Mouse (Mus musculus) heart, adult 2 months (tissue): Measurements from ENCODE around the gene Ccr5.
A peak's percentile ranks its signal among the peaks of the same experiment; 100 is the strongest.

Source experiments
- CTCF ChIP-seq: fragments of 200-600 bp; IDR thresholded peaks from 2 replicates; pipeline ENCODE4 v1.8.1; 2022; ENCODE audit warnings: antibody characterized with exemption, mild to moderate bottlenecking, moderate library complexity
- POLR2A ChIP-seq: fragments of 200-500 bp; IDR thresholded peaks from 2 replicates; pipeline ENCODE4 v1.6.1; 2011; ENCODE audit warnings: mild to moderate bottlenecking, low read depth, low read length, control low read depth; ENCODE audit not compliant: insufficient read depth

DNA sequence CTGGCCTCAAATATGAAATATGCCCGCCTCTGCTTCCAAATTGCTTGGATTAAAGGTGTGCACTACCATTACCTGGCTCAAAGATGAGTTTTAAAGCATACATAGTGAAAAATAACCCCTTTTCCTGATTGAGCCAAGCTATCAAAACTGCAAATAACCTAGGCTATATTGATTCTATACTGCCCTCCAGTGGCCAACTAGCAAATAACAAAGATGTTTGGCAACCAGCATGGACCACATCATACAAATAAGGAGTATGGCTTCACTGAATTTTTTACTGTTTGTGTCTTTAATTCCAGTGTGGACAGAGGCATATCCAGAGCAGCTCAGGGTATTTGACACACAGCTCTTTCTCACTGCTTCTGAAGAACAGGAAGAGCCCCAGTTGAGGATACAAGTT is 7.0 kb downstream of the Ccr5 start:
- TF ChIP-seq POLR2A, result no peak
- peak; percentile 88 for TF ChIP-seq CTCF
